Mouse (Mus musculus): ENCODE measurements around the gene Mogat1. TPM values are rescaled to one million over a fixed set of nuclear protein-coding genes. Genes with fewer than 3 reads are reported as not detected.
A peak's percentile ranks its signal among the peaks of the same experiment; 100 is the strongest.
"Not testable (repeated sequence)": the region's sequence is repeated elsewhere in the genome, so short reads cannot be mapped to it uniquely, and the experiment has no call there.

Gene Mogat1
- not detected in 2 replicates for polyA plus RNA-seq (2015; fragmentation: Nextera tagmentation; extraction: Ambion mirVana)

DNA sequence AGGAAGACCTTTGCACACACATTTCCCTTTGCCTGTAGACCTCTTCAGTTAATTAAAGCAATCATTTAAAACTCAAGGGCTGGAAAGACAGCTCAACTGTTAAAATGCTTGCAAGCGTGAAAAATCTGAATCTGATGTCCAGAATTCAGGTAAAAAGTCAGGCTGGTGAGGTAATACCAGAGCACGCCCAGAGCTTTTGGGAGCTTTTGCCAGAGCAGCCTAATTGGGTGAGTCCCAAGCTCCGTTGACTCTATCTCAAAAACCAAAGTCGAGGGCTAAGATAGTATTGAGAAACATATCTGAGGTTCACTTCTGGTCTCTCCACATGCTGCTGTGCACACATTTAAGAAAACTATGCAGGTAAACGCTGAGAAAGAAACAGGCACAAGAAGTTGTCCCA lies at the start of gene Mogat1:
TSS of gene Mogat1 (plus strand) at position 130 of the 400 bp plus-strand sequence.
- Histone ChIP-seq H3K4me2 (peak within 1 kb of the TSS; percentile 28), H3K27me3 (peaks cover 13% of the 10 kb centered on the region), H3K36me3 (no peaks in the 10 kb centered on the region), H3K4me3 (replicated peaks) (no peak within 1 kb of the TSS), H3K4me1 (replicated peaks) (0 out of 2 replicates have a peak, but pooled peaks cover 2% of the 10 kb centered on the region), H3K9me3 (replicated peaks) (no peaks in the 10 kb centered on the region), H3K9ac (no peak within 1 kb of the TSS), H3K27ac (no peak within 1 kb of the TSS)
- DNase-seq = no peak
- WGBS (ENCODE audit: insufficient replicate concordance) = 54% methylated on average over 5 of the region's 5 CpGs
- ATAC-seq (ENCODE audit: low read depth) = no peak

DNA sequence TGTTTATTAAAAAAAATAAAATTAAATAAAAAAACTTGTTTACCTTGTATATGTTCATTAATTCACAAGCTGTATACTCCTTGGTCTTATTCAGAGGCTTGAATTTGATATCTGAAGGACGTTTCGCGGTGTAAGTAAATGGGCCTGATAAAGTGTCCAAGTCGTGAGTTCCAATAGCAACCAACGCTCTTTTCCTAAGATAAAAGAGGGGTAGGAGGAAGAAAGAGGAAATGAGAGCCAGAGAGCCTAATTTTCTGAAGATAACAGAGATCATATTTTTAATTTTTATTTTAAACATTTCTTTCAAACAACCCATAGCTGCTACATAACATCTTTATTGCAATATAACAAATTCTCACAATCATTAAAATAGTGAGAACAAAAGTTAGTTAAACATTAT lies 38.4 kb upstream of the Mogat1 start:
- H3K9me3 ChIP-seq (replicated peaks) = no peaks in the 10 kb centered on the region
- H3K36me3 ChIP-seq = peaks cover 77% of the 10 kb centered on the region
- DNase-seq (no peak), ATAC-seq (ENCODE audit: low read depth) (no peak)
- H3K4me3 ChIP-seq (replicated peaks) = no peak overlapping the region
- H3K9ac ChIP-seq = no peak overlapping the region
- 76% methylated on average over 5 of the region's 5 CpGs for WGBS (ENCODE audit: insufficient replicate concordance)
- no peak overlapping the region for H3K27ac ChIP-seq
- H3K4me2 ChIP-seq = no peak overlapping the region
- no peaks in the 10 kb centered on the region for H3K27me3 ChIP-seq
- H3K4me1 ChIP-seq (replicated peaks) = no peaks in the 10 kb centered on the region

DNA sequence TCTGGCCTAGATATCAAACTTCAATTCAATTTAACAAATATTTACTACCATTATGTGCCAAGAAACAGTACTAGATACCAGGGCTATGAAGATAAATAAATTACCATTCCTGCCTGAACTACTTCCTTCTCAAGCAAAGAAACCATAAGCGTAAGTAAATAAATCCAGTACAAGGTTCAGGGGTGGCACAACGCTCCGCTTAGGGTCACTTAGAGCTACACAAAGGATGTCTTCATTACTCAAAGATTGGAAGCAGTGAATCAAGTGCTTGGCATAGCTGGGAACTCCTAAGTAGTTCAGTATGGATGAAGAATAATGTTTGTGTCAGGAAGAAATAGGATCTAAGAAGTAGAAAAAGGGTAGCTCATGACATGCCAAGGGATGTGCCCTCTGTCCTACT lies 27.4 kb upstream of the Mogat1 start:
- Histone ChIP-seq H3K27ac (no peak overlapping the region), H3K9ac (no peak overlapping the region), H3K4me2 (no peak overlapping the region), H3K9me3 (replicated peaks) (no peaks in the 10 kb centered on the region), H3K36me3 (peaks cover 54% of the 10 kb centered on the region), H3K4me1 (replicated peaks) (peaks cover 50% of the 10 kb centered on the region), H3K27me3 (no peaks in the 10 kb centered on the region), H3K4me3 (replicated peaks) (no peak overlapping the region)
- ATAC-seq (ENCODE audit: low read depth) = no peak
- no peak for DNase-seq
- WGBS (ENCODE audit: insufficient replicate concordance) = 91% methylated on average over 3 of the region's 3 CpGs

DNA sequence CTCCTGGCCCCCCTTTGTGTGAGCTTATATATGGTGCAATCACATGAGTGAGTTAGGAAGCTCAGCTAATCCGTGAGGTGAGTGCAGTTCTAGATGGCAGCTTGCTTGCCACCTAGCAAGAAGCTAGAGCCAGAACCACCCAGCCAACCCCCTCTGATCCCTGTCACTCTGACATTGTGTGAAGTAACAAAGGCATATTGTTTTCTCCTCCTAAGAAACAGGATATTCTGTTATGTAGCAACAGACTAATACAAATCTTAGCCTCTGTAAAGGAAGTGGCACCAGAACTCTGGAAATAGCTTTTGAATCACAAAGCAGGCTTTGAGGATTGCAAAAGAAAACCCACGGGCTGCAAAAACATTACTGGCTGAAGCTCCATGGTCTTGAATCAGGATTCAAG lies 26.4 kb upstream of the Mogat1 start:
- WGBS (ENCODE audit: insufficient replicate concordance) = 70% methylated on average over 2 of the region's 2 CpGs
- Histone ChIP-seq H3K36me3 (peaks cover 46% of the 10 kb centered on the region), H3K9me3 (replicated peaks) (no peaks in the 10 kb centered on the region), H3K9ac (no peak overlapping the region), H3K27me3 (no peaks in the 10 kb centered on the region), H3K27ac (no peak overlapping the region), H3K4me1 (replicated peaks) (peaks cover 52% of the 10 kb centered on the region), H3K4me2 (no peak overlapping the region), H3K4me3 (replicated peaks) (no peak overlapping the region)
- ATAC-seq (ENCODE audit: low read depth) (no peak), DNase-seq (no peak)

DNA sequence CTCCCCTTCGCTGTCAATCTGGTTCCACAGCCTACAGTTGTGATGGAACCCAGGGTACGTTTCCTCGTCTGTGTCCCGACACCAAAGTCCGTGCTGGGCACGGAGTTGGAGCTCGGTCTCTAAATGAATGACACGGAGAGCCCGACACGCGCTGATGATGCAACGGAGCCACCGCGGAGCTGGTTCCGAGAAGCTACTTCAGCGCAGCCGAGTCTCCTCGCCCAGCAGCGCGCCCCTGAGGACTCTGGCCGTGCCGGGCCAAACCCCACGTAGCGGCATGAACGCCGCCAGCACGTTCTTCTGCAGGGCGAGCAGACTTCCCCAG lies 22.4 kb upstream of the Mogat1 start:
- WGBS (ENCODE audit: insufficient replicate concordance) = under 1% methylated on average over 28 of the region's 28 CpGs
- Histone ChIP-seq H3K9ac (peak overlapping the region; percentile 89), H3K4me3 (replicated peaks) (peak overlapping the region; percentile 95), H3K27me3 (no peaks in the 10 kb centered on the region), H3K4me2 (peak overlapping the region; percentile 83), H3K4me1 (replicated peaks) (peaks cover 50% of the 10 kb centered on the region), H3K9me3 (replicated peaks) (no peaks in the 10 kb centered on the region), H3K36me3 (peaks cover 19% of the 10 kb centered on the region; the same call in 1 of the 2 replicates), H3K27ac (peak overlapping the region; percentile 74)
- DNase-seq = no peak
- ATAC-seq (ENCODE audit: low read depth) = no peak

DNA sequence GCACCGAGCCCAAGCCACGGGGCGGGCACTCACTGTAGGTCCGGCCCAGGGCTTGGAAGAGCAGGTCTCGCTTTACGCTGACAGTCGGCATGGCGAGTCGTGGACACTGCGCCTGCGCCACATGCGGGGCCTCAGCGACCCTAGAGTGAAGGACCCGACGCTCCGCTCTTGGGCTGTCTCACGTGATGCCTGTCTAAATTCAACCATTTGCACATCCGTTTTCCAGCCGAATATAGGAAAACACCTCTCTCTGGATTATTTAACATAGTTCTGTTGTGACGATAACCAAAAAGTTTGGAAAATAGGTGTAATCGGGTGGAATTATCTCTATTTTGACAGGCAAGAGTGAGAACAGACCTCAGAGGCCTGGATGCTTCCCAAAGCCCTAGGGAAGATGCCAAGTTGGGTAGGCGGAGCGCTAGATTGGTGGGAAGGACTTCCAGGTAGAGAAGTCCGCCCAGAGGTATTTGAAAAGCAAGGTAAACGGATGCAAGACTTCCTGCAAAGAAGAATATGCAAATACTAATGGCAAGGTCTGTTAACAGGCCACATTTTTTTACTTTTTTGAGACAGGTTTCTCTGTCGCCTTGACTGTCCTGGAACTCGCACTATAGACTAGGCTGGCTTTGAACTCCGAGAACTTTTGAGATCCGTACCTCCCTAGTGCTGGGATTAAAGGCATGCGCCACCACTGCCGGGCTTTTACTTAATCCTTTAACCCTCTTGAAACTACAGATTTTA lies 21.9 kb upstream of the Mogat1 start, which contains the start of gene Farsb:
TSS of gene Farsb (minus strand) at position 146 of the 741 bp plus-strand sequence.
- Histone ChIP-seq H3K4me1 (replicated peaks) (peaks cover 47% of the 10 kb centered on the region), H3K4me3 (replicated peaks) (peak within 1 kb of the TSS; percentile 95), H3K9ac (peak within 1 kb of the TSS; percentile 89), H3K27ac (peak within 1 kb of the TSS; percentile 74), H3K27me3 (no peaks in the 10 kb centered on the region), H3K4me2 (peak within 1 kb of the TSS; percentile 83), H3K9me3 (replicated peaks) (no peaks in the 10 kb centered on the region), H3K36me3 (peaks cover 16% of the 10 kb centered on the region; the same call in 1 of the 2 replicates)
- ATAC-seq (ENCODE audit: low read depth) (peak; percentile 97), DNase-seq (peak; percentile 86)
- under 1% methylated on average over 31 of the region's 31 CpGs for WGBS (ENCODE audit: insufficient replicate concordance)

DNA sequence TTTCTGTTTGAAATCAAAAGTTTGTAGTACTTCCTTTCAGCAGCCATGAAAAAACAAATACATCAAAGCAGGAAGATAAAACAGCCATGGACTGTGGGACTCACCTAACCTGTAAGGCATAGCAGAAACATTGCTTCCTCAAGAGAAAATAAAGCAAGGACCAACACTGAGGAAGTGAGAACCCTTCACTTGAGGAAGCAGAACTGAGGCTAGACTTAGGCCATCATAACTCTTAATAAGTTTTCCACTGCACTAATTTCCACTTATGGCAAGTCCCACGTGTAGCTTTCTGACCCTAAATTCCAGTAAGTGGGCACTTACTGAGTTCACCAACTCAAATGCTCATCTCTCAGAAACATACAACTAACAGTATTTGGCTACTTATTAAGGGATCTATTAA lies 20.6 kb upstream of the Mogat1 start:
- DNase-seq (no peak), ATAC-seq (ENCODE audit: low read depth) (no peak)
- 59% methylated on average over 1 of the region's 1 CpGs for WGBS (ENCODE audit: insufficient replicate concordance)
- no peak overlapping the region for H3K27ac ChIP-seq
- no peaks in the 10 kb centered on the region for H3K9me3 ChIP-seq (replicated peaks)
- peaks cover 41% of the 10 kb centered on the region for H3K4me1 ChIP-seq (replicated peaks)
- H3K4me2 ChIP-seq = peak overlapping the region; percentile 83
- H3K27me3 ChIP-seq = no peaks in the 10 kb centered on the region
- peak overlapping the region; percentile 95; the same call in 1 of the 2 replicates for H3K4me3 ChIP-seq (replicated peaks)
- 0 out of 2 replicates have a peak, but pooled peaks cover 8% of the 10 kb centered on the region for H3K36me3 ChIP-seq
- no peak overlapping the region for H3K9ac ChIP-seq

DNA sequence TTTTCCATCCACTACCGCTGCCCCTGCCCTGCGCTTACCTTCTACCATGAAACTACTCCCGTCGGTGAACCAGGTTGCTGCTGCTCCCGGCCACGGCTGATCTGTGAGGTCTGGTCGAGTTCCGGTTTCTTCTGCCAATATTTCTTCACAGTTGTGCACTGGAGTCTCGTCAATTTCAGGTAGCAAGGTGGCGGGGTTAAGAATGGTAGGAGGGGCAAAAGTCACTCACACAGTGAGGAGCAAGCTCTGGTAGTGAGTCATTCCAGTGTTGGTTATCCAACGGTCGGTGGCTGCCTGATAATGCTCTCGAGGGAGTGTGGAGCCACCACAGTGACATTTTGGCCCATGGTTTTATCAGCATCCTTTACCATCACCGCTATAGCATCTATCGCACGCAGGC lies 9.8 kb upstream of the Mogat1 start:
- H3K27me3 ChIP-seq = no peaks in the 10 kb centered on the region
- H3K4me2 ChIP-seq = no peak overlapping the region
- no peak overlapping the region for H3K27ac ChIP-seq
- H3K4me3 ChIP-seq (replicated peaks) = no peak overlapping the region
- no peak overlapping the region for H3K9ac ChIP-seq
- no peaks in the 10 kb centered on the region for H3K9me3 ChIP-seq (replicated peaks)
- ATAC-seq (ENCODE audit: low read depth) (no peak), DNase-seq (no peak)
- 80% methylated on average over 16 of the region's 16 CpGs for WGBS (ENCODE audit: insufficient replicate concordance)
- no peaks in the 10 kb centered on the region for H3K4me1 ChIP-seq (replicated peaks)
- H3K36me3 ChIP-seq = no peaks in the 10 kb centered on the region

DNA sequence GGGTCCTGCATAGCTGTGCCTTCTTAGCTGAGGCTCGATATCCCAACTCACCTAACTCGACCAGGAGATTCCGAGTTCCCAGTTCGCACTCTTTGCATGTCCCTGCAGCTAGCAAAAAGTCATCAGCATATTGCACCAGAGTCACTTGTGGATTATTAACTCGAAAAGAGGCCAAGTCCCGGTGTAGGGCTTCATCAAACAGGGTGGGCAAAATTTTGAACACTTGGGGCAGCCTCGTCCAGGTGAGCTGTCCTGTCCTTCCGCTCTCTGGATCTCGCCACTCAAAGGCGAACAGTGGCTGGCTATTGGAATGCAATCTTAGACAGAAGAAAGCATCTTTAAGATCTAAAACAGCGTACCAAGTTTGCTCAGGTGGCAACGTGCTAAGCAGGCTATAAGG lies 8.9 kb upstream of the Mogat1 start:
- H3K36me3 ChIP-seq; H3K9me3 ChIP-seq (replicated peaks); H3K27me3 ChIP-seq; H3K4me3 ChIP-seq (replicated peaks); H3K9ac ChIP-seq; ATAC-seq (ENCODE audit: low read depth); H3K27ac ChIP-seq; H3K4me2 ChIP-seq; DNase-seq; H3K4me1 ChIP-seq (replicated peaks): not testable (repeated sequence)
- WGBS (ENCODE audit: insufficient replicate concordance) = 78% methylated on average over 12 of the region's 12 CpGs

DNA sequence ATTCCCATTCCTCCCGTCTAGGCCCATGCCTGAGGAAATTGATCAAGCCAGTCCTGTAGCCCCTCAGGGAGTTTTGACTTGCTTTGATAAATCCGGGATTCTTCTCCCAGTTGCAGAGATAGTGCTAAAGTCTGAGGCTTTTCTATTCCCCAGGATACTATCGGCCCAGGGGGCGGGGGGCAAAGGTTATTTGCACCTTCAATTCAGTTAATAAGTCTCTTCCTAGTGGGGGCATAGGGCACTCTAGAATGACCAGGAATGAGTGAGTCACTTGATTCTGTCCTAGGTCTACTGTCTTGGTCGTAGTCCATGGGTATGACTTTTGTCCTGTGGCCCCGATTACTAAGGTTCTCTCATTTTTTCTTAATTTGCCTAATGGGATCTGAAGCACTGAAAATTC lies 8.3 kb upstream of the Mogat1 start:
- H3K9ac ChIP-seq = no peak overlapping the region
- no peaks in the 10 kb centered on the region for H3K9me3 ChIP-seq (replicated peaks)
- H3K27me3 ChIP-seq = no peaks in the 10 kb centered on the region
- no peaks in the 10 kb centered on the region for H3K4me1 ChIP-seq (replicated peaks)
- DNase-seq (no peak), ATAC-seq (ENCODE audit: low read depth) (no peak)
- WGBS (ENCODE audit: insufficient replicate concordance) = 74% methylated on average over 6 of the region's 6 CpGs
- no peaks in the 10 kb centered on the region for H3K36me3 ChIP-seq
- H3K4me2 ChIP-seq = no peak overlapping the region
- H3K4me3 ChIP-seq (replicated peaks) = no peak overlapping the region
- H3K27ac ChIP-seq = no peak overlapping the region

DNA sequence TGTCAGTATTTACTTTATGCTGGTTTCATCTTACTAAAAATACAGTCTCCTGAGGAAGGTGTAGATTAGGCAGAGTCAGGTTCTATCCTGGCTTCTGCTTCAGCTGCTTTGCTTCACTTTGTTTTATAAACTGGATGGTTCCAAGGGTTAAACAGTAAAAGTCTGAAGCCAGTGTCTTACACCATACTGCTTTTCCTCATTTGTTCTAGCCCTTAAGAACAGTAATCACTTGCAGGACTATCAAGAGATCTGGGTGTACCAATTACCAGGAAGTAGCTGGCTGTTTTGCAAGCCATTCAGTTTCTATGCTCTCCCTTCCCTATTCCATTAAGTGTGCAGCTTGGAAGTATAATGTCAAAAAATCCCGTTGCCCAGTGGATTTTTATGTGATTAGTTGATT lies 3.7 kb upstream of the Mogat1 start:
- Histone ChIP-seq H3K9ac (no peak overlapping the region), H3K9me3 (replicated peaks) (no peaks in the 10 kb centered on the region), H3K4me3 (replicated peaks) (no peak overlapping the region), H3K4me1 (replicated peaks) (0 out of 2 replicates have a peak, but pooled peaks cover 2% of the 10 kb centered on the region), H3K27ac (no peak overlapping the region), H3K27me3 (peaks cover 13% of the 10 kb centered on the region), H3K36me3 (no peaks in the 10 kb centered on the region), H3K4me2 (no peak overlapping the region)
- no peak for ATAC-seq (ENCODE audit: low read depth)
- no peak for DNase-seq
- 41% methylated on average over 1 of the region's 1 CpGs for WGBS (ENCODE audit: insufficient replicate concordance)

DNA sequence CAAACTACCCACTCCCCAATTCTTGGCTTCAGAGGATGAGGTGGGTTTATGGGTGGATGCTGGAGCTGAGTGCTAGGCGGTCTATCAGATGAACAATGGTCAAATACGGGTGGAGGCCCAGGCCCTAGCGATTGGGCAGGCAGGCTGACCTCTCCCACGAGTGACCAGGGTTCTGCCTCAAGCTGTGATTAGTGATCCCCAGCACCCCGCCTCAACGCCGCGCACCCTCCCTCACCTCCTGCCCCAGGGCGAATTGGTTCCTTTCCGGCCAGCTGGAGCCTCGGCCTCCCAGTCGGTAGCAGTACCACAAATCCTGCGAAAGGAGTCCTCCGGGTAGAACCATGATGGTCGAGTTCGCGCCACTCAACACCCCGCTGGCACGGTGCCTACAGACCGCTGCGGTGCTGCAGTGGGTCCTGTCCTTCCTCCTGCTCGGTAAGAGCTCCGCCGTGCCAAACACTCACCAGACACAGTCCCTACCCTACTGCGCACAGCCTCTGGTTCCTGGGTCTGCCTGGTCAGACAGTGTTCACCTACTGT lies 900 bp downstream of the Mogat1 start, which contains the start of gene BC035947:
TSS of gene BC035947 (minus strand) at position 538 of the 540 bp plus-strand sequence.
- Histone ChIP-seq H3K9ac (no peak within 1 kb of the TSS), H3K27ac (no peak within 1 kb of the TSS), H3K9me3 (replicated peaks) (no peaks in the 10 kb centered on the region), H3K4me1 (replicated peaks) (0 out of 2 replicates have a peak, but pooled peaks cover 2% of the 10 kb centered on the region), H3K36me3 (no peaks in the 10 kb centered on the region), H3K4me2 (peak within 1 kb of the TSS; percentile 28), H3K27me3 (peaks cover 13% of the 10 kb centered on the region), H3K4me3 (replicated peaks) (no peak within 1 kb of the TSS)
- no peak for ATAC-seq (ENCODE audit: low read depth)
- no peak for DNase-seq
- WGBS (ENCODE audit: insufficient replicate concordance) = 8% methylated on average over 25 of the region's 25 CpGs

Measured in liver, embryonic 13.5 days (tissue).